Mouse (Mus musculus): ENCODE results near the gene Smad9.
"Not testable (repeated sequence)": the region's sequence is repeated elsewhere in the genome, so short reads cannot be mapped to it uniquely, and the experiment has no call there.

Smad9 gene

DNA sequence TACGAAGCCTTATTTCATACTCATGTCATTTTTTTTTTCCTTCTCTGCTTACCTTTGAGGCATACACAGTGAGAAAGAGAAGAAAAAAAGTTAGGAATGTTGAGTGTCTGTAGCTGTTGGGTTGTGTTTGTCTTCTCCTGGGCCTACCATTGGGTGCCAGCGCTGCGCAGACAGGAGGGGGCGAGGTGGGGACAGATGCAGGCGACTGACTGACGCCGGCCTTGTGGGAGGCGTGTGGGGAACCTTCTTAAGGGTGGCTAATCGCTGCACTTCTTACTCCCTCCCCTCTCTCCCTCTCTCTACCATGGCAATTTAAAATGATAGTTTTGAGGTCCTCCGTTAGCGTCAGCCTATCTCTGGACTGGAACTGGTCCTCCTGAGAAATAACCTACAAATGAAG lies 676 bp downstream of the Smad9 start:
- ATAC-seq (ENCODE audit: insufficient number of reproducible peaks, low FRiP score, low TSS enrichment) = peak; percentile 36; the same call in 1 of the 2 replicates

DNA sequence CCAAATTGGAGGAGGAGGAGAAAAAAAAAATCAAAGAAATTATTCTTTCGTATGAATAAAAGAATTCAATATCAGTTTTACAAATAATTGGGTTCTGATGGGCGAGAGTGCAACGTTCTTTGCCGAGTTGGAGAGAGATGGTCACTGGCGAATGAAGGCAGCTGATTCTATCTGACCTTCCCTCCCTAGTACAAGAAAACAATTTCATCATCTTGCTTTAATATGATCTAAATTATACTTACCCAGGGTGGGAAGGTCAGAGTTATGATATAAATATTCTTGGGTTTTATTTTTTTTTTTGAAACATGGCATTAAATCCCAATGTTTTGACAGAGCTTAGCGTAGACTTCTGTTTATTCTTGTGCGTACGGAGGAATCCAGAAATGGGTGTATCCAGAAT lies 2.1 kb downstream of the Smad9 start:
- no peak for ATAC-seq (ENCODE audit: insufficient number of reproducible peaks, low FRiP score, low TSS enrichment)

DNA sequence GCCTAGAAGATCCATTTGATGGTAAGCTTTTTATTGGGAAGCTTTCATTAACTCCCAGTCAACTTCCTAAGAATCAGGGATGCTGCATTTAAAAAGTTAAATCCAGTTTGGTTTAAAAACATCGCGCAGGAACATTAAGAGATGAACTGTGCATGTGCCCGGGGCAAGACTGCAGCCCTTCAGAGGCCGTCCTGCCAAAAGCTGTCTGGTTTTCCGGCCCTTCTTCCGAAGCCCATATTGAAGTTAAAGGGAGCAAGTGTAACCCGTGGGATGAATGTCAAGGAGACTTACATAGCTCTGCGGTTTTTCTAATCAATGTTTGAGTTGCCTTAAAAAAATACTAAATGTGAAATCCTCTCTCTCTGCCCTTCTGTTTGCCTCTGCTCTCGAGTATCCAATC lies 3.8 kb downstream of the Smad9 start:
- no peak for ATAC-seq (ENCODE audit: insufficient number of reproducible peaks, low FRiP score, low TSS enrichment)

DNA sequence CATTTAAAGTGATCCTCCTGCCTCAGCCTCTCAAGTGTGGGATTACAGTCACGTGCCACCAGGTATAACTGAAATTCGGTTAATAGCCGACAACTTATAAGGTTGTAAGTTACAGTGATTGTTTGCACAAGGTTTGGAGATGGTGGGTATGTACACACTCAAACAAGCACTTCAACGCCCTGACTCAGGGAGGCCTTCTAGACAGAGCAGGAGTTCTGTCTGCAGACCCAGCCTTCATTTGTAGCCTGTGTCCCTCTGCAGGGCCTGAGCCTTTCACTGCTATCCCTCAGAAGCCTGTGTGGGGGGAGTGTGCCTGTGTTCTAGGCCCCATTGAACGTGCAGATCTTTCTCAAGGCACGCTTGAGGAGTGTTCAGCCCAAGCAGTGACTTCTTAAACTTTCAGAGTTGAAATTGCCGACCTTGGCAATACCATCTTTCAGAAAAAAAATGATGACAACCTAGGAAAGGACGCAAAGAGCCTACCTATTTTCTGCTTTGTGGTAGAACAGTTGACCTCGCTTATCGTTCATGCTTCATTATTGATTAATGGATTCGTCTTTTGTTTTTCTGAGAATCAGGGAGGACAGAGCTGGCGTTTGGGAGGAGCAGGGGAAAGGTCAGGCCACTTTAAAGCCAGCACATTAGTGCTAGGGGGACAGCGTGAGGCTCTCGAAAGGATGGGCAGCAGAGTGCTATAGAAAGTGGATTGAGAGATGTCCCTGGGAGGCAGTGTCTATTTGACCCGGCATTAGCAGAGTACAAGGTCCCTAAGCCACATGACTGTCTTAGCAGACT lies 5.1 kb downstream of the Smad9 start:
- no peak for ATAC-seq (ENCODE audit: insufficient number of reproducible peaks, low FRiP score, low TSS enrichment)

DNA sequence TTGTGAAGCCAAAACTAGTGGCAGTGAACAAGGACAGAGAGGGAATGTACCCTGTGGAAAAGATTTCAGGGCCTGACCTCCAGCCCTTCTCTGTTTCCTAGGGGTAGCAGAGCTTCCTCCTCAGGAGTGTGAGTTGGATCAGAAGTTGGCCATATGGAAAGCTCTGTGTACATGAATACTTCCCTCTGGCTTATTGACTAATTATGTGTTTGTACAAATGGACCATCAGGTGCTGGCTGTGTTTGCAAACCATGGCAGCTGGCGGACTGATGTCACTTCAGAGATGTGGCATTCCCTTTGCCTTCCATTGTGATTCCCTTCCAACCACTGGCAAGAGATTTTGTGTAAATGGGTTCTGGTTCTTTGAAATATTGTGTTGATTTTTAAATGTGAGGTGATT lies 5.9 kb downstream of the Smad9 start:
- no peak for ATAC-seq (ENCODE audit: insufficient number of reproducible peaks, low FRiP score, low TSS enrichment)

DNA sequence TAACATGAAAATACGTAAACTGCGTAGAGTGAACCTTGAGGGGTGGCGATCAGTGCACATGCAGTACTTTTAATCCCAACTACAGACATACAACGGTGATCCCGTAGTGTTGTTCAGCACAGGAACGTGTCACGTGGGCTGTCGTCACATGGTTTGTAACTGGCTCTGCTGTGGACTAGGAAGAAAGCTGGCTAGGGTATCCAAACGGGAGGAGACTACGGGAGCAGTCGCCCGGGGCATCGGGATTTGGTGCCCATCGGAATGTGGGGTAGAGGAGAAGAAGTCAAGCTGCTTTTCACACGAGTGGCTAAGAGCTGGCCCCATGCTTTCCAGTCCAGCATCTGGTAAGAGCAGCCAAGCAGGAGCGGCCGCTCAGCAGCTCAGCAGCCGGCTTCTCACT lies 9.0 kb downstream of the Smad9 start:
- ATAC-seq (ENCODE audit: insufficient number of reproducible peaks, low FRiP score, low TSS enrichment) = peak; percentile 66

DNA sequence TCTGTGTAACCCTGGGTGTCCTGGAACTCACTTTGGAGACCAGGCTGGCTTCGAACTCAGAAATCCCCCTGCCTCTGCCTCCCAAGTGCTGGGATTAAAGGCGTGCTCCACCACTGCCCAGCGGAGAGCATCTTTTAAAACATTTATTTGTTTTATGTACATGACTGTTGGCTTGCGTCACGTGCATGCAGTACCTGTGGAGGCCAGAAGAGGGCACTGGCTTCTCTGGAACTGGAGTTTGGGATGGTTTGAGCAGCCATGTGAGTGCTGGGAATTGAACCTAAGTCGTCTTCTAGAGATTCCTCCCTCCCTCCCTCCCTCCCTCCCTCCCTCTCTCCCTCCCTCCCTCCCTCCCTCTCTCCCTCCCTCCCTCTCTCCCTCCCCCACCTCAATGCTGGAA lies 10.1 kb downstream of the Smad9 start:
- not testable (repeated sequence) for ATAC-seq (ENCODE audit: insufficient number of reproducible peaks, low FRiP score, low TSS enrichment)

DNA sequence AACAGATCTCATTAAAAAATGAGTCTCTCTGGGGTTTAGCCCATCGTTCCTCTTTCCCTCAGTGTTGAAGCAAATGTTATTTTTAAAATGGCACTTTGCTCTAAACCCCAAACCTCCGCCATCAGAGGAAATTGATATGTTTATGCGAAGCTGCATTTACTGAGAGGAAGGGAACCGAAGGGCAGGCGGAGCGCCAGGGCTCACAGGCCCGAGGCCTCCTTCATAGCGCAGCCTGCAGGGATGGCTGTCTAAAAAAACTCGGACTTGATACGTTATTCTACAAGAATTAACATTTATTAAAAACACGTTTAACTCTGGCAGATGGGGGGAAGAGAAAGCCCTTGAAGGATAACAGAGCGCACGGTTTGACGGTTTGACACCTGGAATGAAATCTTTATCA lies 10.7 kb downstream of the Smad9 start:
- ATAC-seq (ENCODE audit: insufficient number of reproducible peaks, low FRiP score, low TSS enrichment) = no peak

DNA sequence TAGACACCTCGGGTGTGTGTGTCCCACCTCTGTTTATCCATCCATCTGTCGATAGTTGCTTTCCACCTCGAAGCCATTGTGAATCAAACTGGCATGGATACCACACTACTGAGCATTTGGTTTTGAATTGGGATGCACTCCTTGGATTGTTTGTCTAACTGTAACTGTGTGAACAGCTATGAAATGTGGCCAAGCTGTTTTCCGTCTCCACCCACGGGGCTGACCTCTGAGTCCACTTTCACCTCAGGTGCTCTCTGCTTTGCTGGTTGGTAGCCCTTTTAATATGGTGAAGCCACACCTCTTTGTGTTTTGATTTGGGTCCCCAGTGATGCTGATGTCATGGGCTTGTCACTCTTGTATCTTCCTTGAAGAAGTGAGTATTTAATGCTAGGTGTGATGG lies 11.4 kb downstream of the Smad9 start:
- no peak for ATAC-seq (ENCODE audit: insufficient number of reproducible peaks, low FRiP score, low TSS enrichment)

DNA sequence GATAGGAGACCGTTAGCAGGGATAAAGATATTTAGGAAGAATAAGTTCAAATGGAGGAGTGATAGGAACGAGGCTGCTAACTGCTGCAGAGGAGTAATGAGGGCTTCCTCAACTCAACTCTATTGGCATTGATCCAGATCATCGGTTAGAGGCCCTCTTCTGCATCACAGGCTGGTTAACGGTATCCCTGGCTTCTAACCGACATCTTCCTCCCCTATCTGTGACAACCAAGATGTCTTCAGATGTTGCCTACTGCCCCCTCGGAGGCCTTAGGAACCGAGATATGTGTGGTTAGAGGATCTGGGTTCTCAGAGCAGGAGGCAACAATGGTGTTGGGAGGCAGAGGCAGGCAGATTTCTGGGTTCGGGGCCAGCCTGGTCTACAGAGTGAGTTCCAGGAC lies 13.2 kb downstream of the Smad9 start:
- no peak for ATAC-seq (ENCODE audit: insufficient number of reproducible peaks, low FRiP score, low TSS enrichment)

DNA sequence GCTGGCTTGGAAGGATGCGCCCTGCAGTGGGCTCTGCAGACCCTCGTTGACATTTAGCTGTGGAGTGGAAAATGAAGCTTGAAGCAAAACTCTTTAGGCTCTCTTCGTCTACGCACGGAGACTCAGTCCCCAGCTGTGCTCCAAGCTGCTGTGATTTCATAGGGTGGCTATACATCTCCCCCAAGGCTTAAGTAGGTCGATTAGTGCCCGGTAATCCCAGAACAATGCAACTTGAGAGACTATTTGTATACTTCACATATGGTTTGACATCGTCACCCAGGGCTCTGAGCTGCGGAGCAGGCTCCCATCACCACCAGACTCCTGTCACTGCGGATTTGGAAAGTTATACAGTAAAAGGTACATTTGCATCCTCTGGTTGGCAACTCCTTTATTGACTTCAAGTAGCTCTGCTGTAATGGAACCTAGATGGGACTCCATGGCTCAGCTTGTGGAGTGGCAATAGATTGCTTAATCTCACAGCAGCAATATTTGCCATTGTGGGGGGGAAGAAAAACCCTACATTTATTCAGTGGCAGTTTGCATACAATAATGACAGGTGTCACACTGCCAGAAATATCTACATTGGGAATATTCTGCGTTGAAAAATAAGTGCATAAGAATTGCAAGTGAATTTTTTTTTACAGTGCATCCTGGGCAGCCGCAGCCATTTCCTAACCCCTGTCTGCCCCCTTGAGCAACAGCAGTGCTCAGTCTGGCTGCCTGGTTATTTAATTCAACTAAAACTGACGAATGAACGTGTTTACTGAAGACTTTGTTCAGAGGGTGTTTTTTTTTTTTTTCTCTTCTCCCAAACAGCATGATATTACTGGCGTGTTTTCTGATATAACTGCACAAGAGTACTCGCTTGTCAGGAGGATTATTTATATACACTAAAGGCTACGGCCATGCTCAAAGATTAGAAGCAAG lies 14.2 kb downstream of the Smad9 start:
- no peak for ATAC-seq (ENCODE audit: insufficient number of reproducible peaks, low FRiP score, low TSS enrichment)

DNA sequence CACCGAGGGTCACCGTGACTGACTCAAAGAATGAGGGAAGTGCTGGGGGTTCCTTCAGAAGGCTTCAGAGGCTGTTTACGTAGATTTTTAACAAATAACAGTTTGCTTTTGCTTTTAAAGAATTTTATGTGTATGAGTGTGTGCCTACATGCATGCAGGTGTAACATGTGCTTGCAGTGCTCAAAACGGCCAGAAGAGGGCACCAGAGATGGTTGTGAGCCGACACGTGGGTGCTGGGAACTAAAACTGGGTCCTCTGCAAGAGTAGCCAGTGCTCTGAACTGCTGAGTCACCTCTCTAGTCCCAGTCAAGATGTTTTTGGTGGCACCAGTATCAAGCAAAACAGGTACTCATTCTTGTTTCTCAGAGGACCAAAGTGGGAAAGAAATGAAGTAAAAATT lies 18.2 kb downstream of the Smad9 start:
- ATAC-seq (ENCODE audit: insufficient number of reproducible peaks, low FRiP score, low TSS enrichment) = no peak

DNA sequence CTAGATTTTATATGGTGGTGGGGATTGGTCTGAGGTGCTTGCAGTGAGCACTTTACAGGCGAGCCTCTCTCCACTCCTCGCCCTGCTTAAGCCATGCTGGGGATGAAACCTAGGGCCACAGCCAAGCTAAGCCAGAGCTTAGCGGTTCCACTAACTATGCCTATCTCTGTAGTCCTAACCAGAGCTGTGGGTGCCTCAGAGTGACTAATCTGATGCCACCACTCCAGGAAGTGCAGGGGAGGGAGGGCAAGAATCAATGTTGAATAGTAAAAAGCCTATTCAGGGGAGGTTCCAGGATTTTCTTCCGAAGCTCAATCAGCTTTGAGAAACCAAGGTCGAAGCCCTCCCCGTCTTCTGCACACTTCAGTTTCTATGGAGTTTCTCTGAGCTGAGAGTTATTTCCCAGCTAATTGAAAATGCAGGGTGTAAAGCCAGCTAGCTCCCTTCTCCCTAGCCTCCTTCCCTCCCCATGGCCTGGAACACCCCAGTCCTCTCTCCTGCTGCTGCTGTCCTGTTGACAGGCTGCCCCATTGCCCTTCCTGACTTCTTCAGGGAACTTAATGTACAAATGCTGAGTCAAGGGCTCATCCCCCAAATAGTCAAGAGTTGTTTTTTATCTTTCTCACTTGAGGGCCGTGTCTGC lies 20.7 kb downstream of the Smad9 start:
- ATAC-seq (ENCODE audit: insufficient number of reproducible peaks, low FRiP score, low TSS enrichment) = no peak

DNA sequence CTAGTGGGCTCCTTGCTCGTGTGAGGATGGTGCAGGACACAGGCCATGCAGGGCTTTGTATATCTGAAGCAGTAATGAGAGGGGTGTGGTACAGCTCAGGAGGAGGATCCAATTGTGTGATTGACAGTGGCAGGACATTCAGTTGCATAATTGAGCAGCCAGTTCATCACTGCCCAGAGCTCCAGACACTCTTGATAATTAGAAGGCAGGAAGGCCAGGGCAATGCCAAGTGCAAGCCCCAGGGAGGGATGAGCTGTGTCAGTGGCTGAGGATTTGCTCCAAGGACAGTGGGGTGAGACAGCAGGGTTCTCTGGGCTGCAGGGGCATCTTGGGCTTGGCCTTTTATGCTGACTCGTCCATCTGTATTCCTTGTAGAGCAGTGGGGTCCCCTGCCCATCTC lies 35.2 kb downstream of the Smad9 start:
- no peak for ATAC-seq (ENCODE audit: insufficient number of reproducible peaks, low FRiP score, low TSS enrichment)

DNA sequence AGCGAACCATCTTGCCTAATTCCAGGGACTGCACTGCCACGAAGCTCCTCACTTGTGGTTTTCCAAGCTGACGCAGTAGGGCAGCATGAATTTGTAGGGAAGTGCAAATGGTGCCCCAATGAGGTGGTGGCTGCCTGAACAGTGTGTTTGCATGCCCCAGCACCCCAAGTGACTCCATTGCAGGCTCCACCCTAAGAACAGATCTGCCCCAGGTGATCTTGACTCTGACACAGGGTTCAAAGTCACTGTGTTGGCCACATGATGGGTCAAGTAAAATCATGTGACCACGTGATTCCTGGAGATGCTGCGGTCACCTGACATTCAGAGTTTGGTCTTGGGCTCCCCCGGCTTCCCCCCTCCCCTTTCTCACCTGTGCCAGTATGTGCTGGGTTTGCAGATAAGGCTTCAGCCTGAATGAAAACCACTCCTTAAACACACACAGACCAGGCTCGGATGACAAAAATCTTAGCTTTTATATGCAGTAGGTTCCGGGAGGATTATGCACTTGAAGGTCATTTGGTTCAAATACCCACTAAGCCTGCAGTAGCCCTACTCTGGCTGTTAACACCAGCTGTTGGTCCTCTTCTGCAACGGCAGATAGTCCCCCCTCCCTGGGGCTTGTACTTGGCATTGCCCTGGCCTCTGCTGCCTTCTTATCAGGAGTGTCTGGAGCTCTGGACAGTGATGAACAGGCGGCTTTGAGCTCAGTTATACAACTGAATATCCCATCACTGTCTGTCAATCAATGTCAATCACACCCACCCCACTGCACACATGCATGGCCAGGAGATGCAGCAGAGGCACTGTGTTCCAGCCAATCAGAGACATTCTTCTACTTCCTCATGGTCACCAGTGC lies 36.7 kb downstream of the Smad9 start:
- no peak for ATAC-seq (ENCODE audit: insufficient number of reproducible peaks, low FRiP score, low TSS enrichment)

DNA sequence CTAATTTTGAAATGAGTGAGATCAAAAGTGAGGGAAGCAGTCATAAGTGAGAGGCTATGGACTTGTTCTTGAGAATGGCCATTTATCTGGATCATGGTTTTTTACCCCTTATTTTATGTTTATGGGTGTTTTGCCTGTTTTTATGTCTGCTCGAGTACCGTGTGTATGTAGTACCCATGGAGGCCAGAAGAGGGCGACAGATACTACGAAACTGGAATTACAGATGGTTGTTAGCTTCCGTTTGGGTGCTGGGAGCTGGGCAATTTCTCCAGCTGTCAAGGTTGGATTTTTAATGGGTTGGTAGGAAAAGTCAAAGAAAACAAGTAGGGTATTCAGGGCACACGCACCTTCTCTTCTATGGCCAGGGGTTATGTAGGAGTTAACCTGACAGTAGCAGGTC lies 38.4 kb downstream of the Smad9 start:
- no peak for ATAC-seq (ENCODE audit: insufficient number of reproducible peaks, low FRiP score, low TSS enrichment)

DNA sequence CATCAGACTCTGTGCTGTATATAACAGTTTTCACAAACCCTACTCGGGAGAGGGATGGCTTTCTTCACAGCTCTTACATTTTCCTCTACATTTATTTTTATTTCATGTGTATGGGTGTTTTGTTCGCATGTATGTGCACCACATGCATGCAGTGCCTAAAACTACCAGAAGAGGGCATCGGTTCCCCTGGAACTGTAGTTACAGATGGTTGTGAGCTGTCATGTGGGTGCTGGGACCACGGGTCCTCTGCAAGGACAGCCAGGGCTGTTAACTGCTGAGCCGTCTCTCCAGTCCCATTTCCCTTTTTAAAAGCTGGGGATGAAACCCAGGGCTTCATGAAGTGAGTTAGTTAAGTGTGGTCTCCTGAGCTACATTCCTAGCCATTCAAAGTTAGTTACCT lies 40.0 kb downstream of the Smad9 start:
- no peak for ATAC-seq (ENCODE audit: insufficient number of reproducible peaks, low FRiP score, low TSS enrichment)

DNA sequence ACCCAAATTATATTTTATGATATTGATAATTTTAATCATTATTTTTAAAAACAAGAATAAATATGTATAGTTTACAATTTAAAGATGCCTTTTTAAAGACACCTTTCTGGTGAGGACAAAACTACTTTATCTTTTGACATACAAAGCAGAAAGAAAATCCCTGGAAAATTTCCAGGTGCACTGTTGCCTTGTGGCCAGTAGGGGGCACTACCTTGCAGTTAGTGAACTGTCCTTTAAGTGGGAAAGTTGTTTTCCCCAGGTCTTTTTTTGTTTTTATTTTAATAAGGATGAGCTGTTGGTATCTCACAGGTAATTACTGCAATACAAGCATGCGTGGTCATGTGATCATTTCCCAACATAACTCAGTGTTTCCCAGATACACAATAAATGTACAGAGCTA lies 40.4 kb downstream of the Smad9 start:
- ATAC-seq (ENCODE audit: insufficient number of reproducible peaks, low FRiP score, low TSS enrichment) = no peak

DNA sequence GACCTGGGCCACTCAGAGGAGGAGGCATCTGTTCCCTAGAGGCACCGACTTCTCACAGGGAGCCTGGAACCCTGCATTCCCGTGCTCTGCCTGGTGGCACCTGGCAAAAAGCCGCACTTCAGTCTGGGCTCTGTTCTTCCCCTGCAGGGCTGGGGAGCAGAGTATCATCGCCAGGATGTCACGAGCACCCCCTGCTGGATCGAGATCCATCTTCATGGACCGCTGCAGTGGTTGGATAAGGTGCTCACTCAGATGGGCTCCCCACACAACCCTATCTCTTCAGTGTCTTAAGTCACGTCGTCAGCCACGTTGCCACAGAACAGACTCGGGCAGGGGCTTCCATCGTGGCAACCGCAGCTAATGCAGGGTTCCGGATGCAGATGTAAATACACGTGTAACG lies 41.8 kb downstream of the Smad9 start:
- ATAC-seq (ENCODE audit: insufficient number of reproducible peaks, low FRiP score, low TSS enrichment) = peak; percentile 86

DNA sequence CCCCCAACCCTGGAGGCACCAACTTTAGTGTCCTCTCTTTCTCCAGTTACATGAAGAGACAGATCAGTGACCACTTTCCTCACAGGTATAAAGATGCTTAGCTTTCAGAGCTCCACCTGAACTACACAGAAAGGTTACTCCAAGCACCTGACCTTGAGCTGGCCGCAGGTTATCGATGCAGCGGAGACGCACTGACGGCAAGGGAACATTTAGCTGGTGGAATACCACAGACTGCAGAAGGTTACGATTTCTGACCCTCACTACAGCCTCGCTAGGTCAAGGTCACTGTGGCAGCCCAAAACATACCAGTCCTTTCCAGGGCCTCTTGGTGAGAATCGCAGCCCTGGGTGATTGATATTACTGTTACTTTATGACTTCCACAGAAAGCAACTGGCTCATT lies 48.3 kb downstream of the Smad9 start:
- ATAC-seq (ENCODE audit: insufficient number of reproducible peaks, low FRiP score, low TSS enrichment) = no peak
